Mouse (Mus musculus) liver, postnatal 0 days (tissue): ENCODE measurements at regions not wholly inside any gene's neighbourhood (a gene's known extent, or its start where the extent isn't known, plus 50 kb on each side); places are given as distances from the start of the nearest gene placed in this dataset.

ENCODE experiments used
- CTCF ChIP-seq: sonication (generic); IDR thresholded peaks from 2 replicates; pipeline ENCODE4 v1.5.1; 2016; ENCODE audit warnings: antibody characterized with exemption, low read depth
- EP300 ChIP-seq: IDR thresholded peaks from 2 replicates; pipeline ENCODE4 v1.6.1; 2016; ENCODE audit warnings: antibody characterized with exemption, low read depth, mild to moderate bottlenecking

DNA sequence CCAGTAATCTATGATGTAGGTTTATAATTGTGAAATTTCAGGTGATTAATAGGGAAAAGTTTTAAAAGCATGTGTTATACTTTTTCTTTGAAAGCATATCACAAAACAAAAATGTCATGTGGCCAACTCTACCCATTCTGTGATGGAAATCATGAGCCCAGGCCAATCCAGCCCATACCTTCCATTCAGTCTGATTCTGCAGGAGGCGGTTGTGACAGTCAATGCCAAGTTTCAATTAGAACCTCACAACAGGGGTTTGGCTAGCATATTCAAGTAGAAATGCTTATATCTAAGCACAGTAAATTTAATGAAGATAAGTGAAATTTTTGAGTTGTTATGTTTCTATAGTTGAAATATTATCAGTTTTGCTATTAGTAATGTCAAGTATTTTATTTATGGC, 258.6 kb downstream of the Mef2c start:
- TF ChIP-seq CTCF = no peak
- TF ChIP-seq EP300 = no peak
